Comparison of ENCODE assay signal across 33 mouse cellular contexts in genomic region chr4:129097006-129097405, GRCm38 (mm10). TPM values are rescaled to one million over a fixed set of nuclear protein-coding genes. Genes with fewer than 3 reads are reported as not detected.
A peak's percentile ranks its signal among the peaks of the same experiment; 100 is the strongest.
DNase-seq lines count a peak whose midpoint lies in the region; ATAC-seq and TF ChIP-seq lines count a peak whose summit lies in the region.
"Had no signal": no experiment of that assay in that cellular context is flagged by ENCODE, and none has a peak within 500 bp of the region (broad histone marks: within the 10 kb centered on the region; RNA-seq: fewer than 3 reads in every experiment).

No protein-coding gene starts in this region.

- H3K4me2 ChIP-seq in liver, embryonic 14.5 days (ENCODE audit: low read depth): no peak overlapping the region
- no peak overlapping the region for H3K4me2 ChIP-seq in hindbrain, embryonic 14.5 days (replicated peaks)
- H3K4me2 ChIP-seq in heart, embryonic 11.5 days: no peak overlapping the region
- H3K4me2 ChIP-seq: embryonic facial prominence, embryonic 13.5 days; forebrain, embryonic 13.5 days; hindbrain, embryonic 13.5 days had no signal

- no peaks in the 10 kb centered on the region for H3K36me3 ChIP-seq in liver, embryonic 14.5 days (replicated peaks; ENCODE audit: control insufficient read depth, insufficient read depth, low read depth)
- H3K36me3 ChIP-seq in E14TG2a.4 (ENCODE audit: insufficient read depth, low read length) (no peaks in the 10 kb centered on the region), ES-Bruce4 (ENCODE audit: control insufficient read depth, insufficient read depth, low read length, poor library complexity, severe bottlenecking) (no peaks in the 10 kb centered on the region)
- no peaks in the 10 kb centered on the region for H3K36me3 ChIP-seq in hindbrain, embryonic 14.5 days (replicated peaks; ENCODE audit: control insufficient read depth, insufficient read depth)
- H3K36me3 ChIP-seq in heart, embryonic 11.5 days (ENCODE audit: control insufficient read depth, insufficient read depth, low read length): no peaks in the 10 kb centered on the region
- H3K36me3 ChIP-seq: embryonic facial prominence, embryonic 10.5 days; embryonic facial prominence, embryonic 13.5 days; heart, embryonic 10.5 days; hindbrain, embryonic 10.5 days; hindbrain, embryonic 13.5 days had no signal

- no peaks in the 10 kb centered on the region for H3K4me1 ChIP-seq in liver, embryonic 14.5 days (replicated peaks; ENCODE audit: control insufficient read depth in 2 of 2, insufficient read depth in 2 of 2, low read length in 1 of 2)
- H3K4me1 ChIP-seq in E14TG2a.4 (replicated peaks; ENCODE audit: low read depth, low read length): peaks cover 11% of the 10 kb centered on the region
- no peaks in the 10 kb centered on the region for H3K4me1 ChIP-seq in ES-Bruce4 (ENCODE audit: control insufficient read depth, insufficient read depth, low read length)
- H3K4me1 ChIP-seq in hindbrain, embryonic 14.5 days (replicated peaks; ENCODE audit: control insufficient read depth, insufficient read depth, low read length): no peaks in the 10 kb centered on the region
- no peaks in the 10 kb centered on the region for H3K4me1 ChIP-seq in heart, embryonic 11.5 days (ENCODE audit: control insufficient read depth, insufficient read depth, low read length)
- H3K4me1 ChIP-seq: forebrain, embryonic 13.5 days; heart, embryonic 10.5 days; hindbrain, embryonic 13.5 days had no signal

- H3K27me3 ChIP-seq in liver, embryonic 14.5 days (ENCODE audit: control insufficient read depth, insufficient read depth, low read length): no peaks in the 10 kb centered on the region; the same call in 1 of the 2 replicates
- peaks cover 45% of the 10 kb centered on the region for H3K27me3 ChIP-seq in E14TG2a.4 (ENCODE audit: insufficient read depth, low read length)
- H3K27me3 ChIP-seq in ES-Bruce4 (ENCODE audit: control insufficient read depth, insufficient read depth, low read length, poor library complexity, severe bottlenecking): no peaks in the 10 kb centered on the region
- no peaks in the 10 kb centered on the region for H3K27me3 ChIP-seq in hindbrain, embryonic 14.5 days (ENCODE audit: control insufficient read depth, insufficient read depth, low read length)
- H3K27me3 ChIP-seq in heart, embryonic 11.5 days (ENCODE audit: control insufficient read depth, insufficient read depth, low read length): peaks cover 12% of the 10 kb centered on the region

- 57% methylated on average over 7 of the region's 7 CpGs for WGBS in liver, embryonic 14.5 days (ENCODE audit: insufficient replicate concordance)
- WGBS in hindbrain, embryonic 14.5 days: 79% methylated on average over 7 of the region's 7 CpGs
- WGBS in heart, embryonic 11.5 days (ENCODE audit: insufficient replicate concordance): 63% methylated on average over 7 of the region's 7 CpGs

- H3K9ac ChIP-seq in liver, embryonic 14.5 days (replicated peaks): no peak overlapping the region
- no peak overlapping the region for H3K9ac ChIP-seq in ES-Bruce4 (ENCODE audit: low read depth, poor library complexity, severe bottlenecking)
- no peak overlapping the region for H3K9ac ChIP-seq in hindbrain, embryonic 14.5 days
- no peak overlapping the region for H3K9ac ChIP-seq in heart, embryonic 11.5 days (ENCODE audit: low read depth, low read length)
- H3K9ac ChIP-seq: embryonic facial prominence, embryonic 13.5 days; forebrain, embryonic 13.5 days; hindbrain, embryonic 13.5 days had no signal

- peak; percentile 29 for TF ChIP-seq CTCF in liver, embryonic 14.5 days (IDR thresholded peaks at IDR 0.05; ENCODE audit: low read depth)
- TF ChIP-seq CTCF in E14TG2a.4 (conservative IDR thresholded peaks at IDR 0.05; ENCODE audit: low read length) (peak; percentile 35), ES-Bruce4 (IDR thresholded peaks at IDR 0.05; ENCODE audit: low read depth, low read length) (peak; percentile 13)

- ATAC-seq in liver, embryonic 14.5 days (ENCODE audit: insufficient read depth): no peak
- no peak for ATAC-seq in hindbrain, embryonic 14.5 days (ENCODE audit: low FRiP score)
- ATAC-seq in heart, embryonic 11.5 days (replicated peaks; ENCODE audit: insufficient number of reproducible peaks, low FRiP score, low TSS enrichment): no peak
- ATAC-seq: CD4-positive, CD25-positive, alpha-beta regulatory T cell, adult 4 months; forebrain, embryonic 13.5 days; forebrain, embryonic 16.5 days; hindbrain, postnatal 0 days had no signal

- no peak overlapping the region for H3K4me3 ChIP-seq in liver, embryonic 14.5 days (ENCODE audit: insufficient read depth in 1 of 2, low read depth in 2 of 2, low read length in 2 of 2)
- H3K4me3 ChIP-seq in E14TG2a.4 (replicated peaks; ENCODE audit: low read length) (no peak overlapping the region), ES-Bruce4 (ENCODE audit: low read depth, low read length) (no peak overlapping the region)
- H3K4me3 ChIP-seq in hindbrain, embryonic 14.5 days (replicated peaks; ENCODE audit: low read length): no peak overlapping the region
- no peak overlapping the region for H3K4me3 ChIP-seq in heart, embryonic 11.5 days (ENCODE audit: low read depth, low read length)
- H3K4me3 ChIP-seq: embryonic facial prominence, embryonic 10.5 days; embryonic facial prominence, embryonic 13.5 days; erythroblast, embryonic 14.5 days; forebrain, embryonic 13.5 days; heart, adult 2 months; heart, embryonic 10.5 days; hindbrain, embryonic 10.5 days; hindbrain, embryonic 13.5 days had no signal

- no peaks in the 10 kb centered on the region for H3K9me3 ChIP-seq in liver, embryonic 14.5 days (ENCODE audit: control insufficient read depth, low read length)
- no peaks in the 10 kb centered on the region for H3K9me3 ChIP-seq in E14TG2a.4 (ENCODE audit: low read length)
- no peaks in the 10 kb centered on the region for H3K9me3 ChIP-seq in ES-Bruce4 (replicated peaks; ENCODE audit: control insufficient read depth, insufficient read depth, low read length, poor library complexity, severe bottlenecking)
- H3K9me3 ChIP-seq in hindbrain, embryonic 14.5 days (ENCODE audit: control insufficient read depth, low read length): no peaks in the 10 kb centered on the region
- H3K9me3 ChIP-seq in heart, embryonic 11.5 days (replicated peaks; ENCODE audit: control insufficient read depth, low read length): no peaks in the 10 kb centered on the region; the same call in 1 of the 2 replicates
- H3K9me3 ChIP-seq: embryonic facial prominence, embryonic 10.5 days; embryonic facial prominence, embryonic 13.5 days; forebrain, embryonic 13.5 days; heart, embryonic 10.5 days; hindbrain, embryonic 13.5 days had no signal

- DNase-seq in liver, embryonic 14.5 days (ENCODE audit: low read depth in 3 of 3, low spot score in 3 of 3): no peak
- DNase-seq in liver (no peak), R1 (ENCODE audit: low read depth, low spot score) (peak; percentile 57)
- DNase-seq in hindbrain, embryonic 14.5 days (ENCODE audit: low spot score): no peak
- no peak for DNase-seq in ovary, adult 18-20 months (ENCODE audit: low spot score)
- DNase-seq: adrenal gland, adult 8-10 months; adrenal gland, postnatal 25 days; cerebellum, adult 11-12 months; cerebellum, adult 8-10 months; cerebellum, postnatal 10 days; cerebellum, postnatal 36 days; embryo, embryonic 11 days; gastrocnemius, postnatal 10 days; gastrocnemius, postnatal 36 days; heart, adult 2 months; heart, postnatal 36 days had no signal

- no peak overlapping the region for H3K27ac ChIP-seq in liver, embryonic 14.5 days
- no peak overlapping the region for H3K27ac ChIP-seq in ES-Bruce4 (ENCODE audit: insufficient read depth, low read length)
- H3K27ac ChIP-seq in hindbrain, embryonic 14.5 days: no peak overlapping the region
- H3K27ac ChIP-seq in heart, embryonic 11.5 days (ENCODE audit: low read depth, low read length): no peak overlapping the region
- H3K27ac ChIP-seq: embryonic facial prominence, embryonic 10.5 days; embryonic facial prominence, embryonic 13.5 days; forebrain, embryonic 13.5 days; heart, adult 2 months; heart, embryonic 10.5 days; hindbrain, embryonic 10.5 days; hindbrain, embryonic 13.5 days; hindbrain, postnatal 0 days had no signal

- TF ChIP-seq POLR2A in ES-Bruce4 (IDR thresholded peaks at IDR 0.05; ENCODE audit: insufficient read depth, low read length): no peak

- no peak for TF ChIP-seq EP300 in liver, embryonic 14.5 days (IDR thresholded peaks at IDR 0.05; ENCODE audit: low read depth)
- TF ChIP-seq EP300 in ES-Bruce4 (IDR thresholded peaks at IDR 0.05; ENCODE audit: insufficient read depth, low read depth, low read length): no peak

RNA-seq across cellular contexts. Expression of gene Tmem54, which starts 8.3 kb away (rescaled TPM):
- polyA plus RNA-seq in liver, embryonic 14.5 days (2012; rRNA removed): 1.2 and 1.4 TPM in 2 replicates
- 1.1 and 1.3 TPM in 2 replicates for polyA plus RNA-seq in liver, embryonic 14.5 days (2014; fragmentation: Nextera tagmentation; extraction: Ambion mirVana)
- polyA plus RNA-seq in ES-Bruce4 (2011; ENCODE audit: insufficient read depth, insufficient read length, low read depth, missing spikeins): 6.9 and 8.9 TPM in 2 replicates
- polyA plus RNA-seq in hindbrain, embryonic 14.5 days (2014; fragmentation: Nextera tagmentation; extraction: Ambion mirVana): 0.33 TPM in 1 of 2 replicates, not detected in the other
- polyA plus RNA-seq in heart, embryonic 11.5 days (2014; fragmentation: Nextera tagmentation; extraction: Ambion mirVana): 0.30 and 0.66 TPM in 2 replicates
- polyA plus RNA-seq: CD4-positive, CD25-positive, alpha-beta regulatory T cell, adult 4 months; cortical plate, adult 2 months; erythroblast, embryonic 14.5 days; forebrain, embryonic 13.5 days; forebrain, embryonic 16.5 days; heart, embryonic 14.5 days; heart, postnatal 0 days; hindbrain, embryonic 13.5 days had no signal

RNA-seq across cellular contexts. Expression of gene Hpca, which starts 24.8 kb away (rescaled TPM):
- 2.0 and 2.1 TPM in 2 replicates for polyA plus RNA-seq in liver, embryonic 14.5 days (2012; rRNA removed)
- polyA plus RNA-seq in liver, embryonic 14.5 days (2014; fragmentation: Nextera tagmentation; extraction: Ambion mirVana): 0.23 and 0.28 TPM in 2 replicates
- 0.88 and 1.5 TPM in 2 replicates for polyA plus RNA-seq in ES-Bruce4 (2011; ENCODE audit: insufficient read depth, insufficient read length, low read depth, missing spikeins)
- 56.2 and 68.7 TPM in 2 replicates for polyA plus RNA-seq in hindbrain, embryonic 14.5 days (2014; fragmentation: Nextera tagmentation; extraction: Ambion mirVana)
- polyA plus RNA-seq in heart, embryonic 11.5 days (2014; fragmentation: Nextera tagmentation; extraction: Ambion mirVana): 1.7 and 2.3 TPM in 2 replicates
- polyA plus RNA-seq: C2C12; CD4-positive, CD25-positive, alpha-beta regulatory T cell, adult 4 months; erythroblast, embryonic 14.5 days had no signal

RNA-seq across cellular contexts. Expression of gene Rnf19b, which starts 38.9 kb away (rescaled TPM):
- 9.5 and 11.2 TPM in 2 replicates for polyA plus RNA-seq in liver, embryonic 14.5 days (2012; rRNA removed)
- 4.0 and 4.3 TPM in 2 replicates for polyA plus RNA-seq in liver, embryonic 14.5 days (2014; fragmentation: Nextera tagmentation; extraction: Ambion mirVana)
- polyA plus RNA-seq in ES-Bruce4 (2011; ENCODE audit: insufficient read depth, insufficient read length, low read depth, missing spikeins): 38.8 and 43.4 TPM in 2 replicates
- 35.5 and 41.1 TPM in 2 replicates for polyA plus RNA-seq in hindbrain, embryonic 14.5 days (2014; fragmentation: Nextera tagmentation; extraction: Ambion mirVana)
- 5.8 and 7.1 TPM in 2 replicates for polyA plus RNA-seq in heart, embryonic 11.5 days (2014; fragmentation: Nextera tagmentation; extraction: Ambion mirVana)

RNA-seq across cellular contexts. Expression of gene Fndc5, which starts 39.8 kb away (rescaled TPM):
- polyA plus RNA-seq in liver, embryonic 14.5 days (2012; rRNA removed): 0.36 and 0.56 TPM in 2 replicates
- polyA plus RNA-seq in liver, embryonic 14.5 days (2014; fragmentation: Nextera tagmentation; extraction: Ambion mirVana): 0.30 and 0.99 TPM in 2 replicates
- 2.7 and 3.3 TPM in 2 replicates for polyA plus RNA-seq in ES-Bruce4 (2011; ENCODE audit: insufficient read depth, insufficient read length, low read depth, missing spikeins)
- polyA plus RNA-seq in hindbrain, embryonic 14.5 days (2014; fragmentation: Nextera tagmentation; extraction: Ambion mirVana): 14.5 and 15.4 TPM in 2 replicates
- polyA plus RNA-seq in heart, embryonic 11.5 days (2014; fragmentation: Nextera tagmentation; extraction: Ambion mirVana): 5.3 and 5.4 TPM in 2 replicates

Comparison
In these comparisons a context has a peak if more than half of its experiments do, and no peak if none do; other contexts are left out.
1. RNA of gene Hpca, which starts 24.8 kb away (polyA plus RNA-seq): 56.2 to 68.7 TPM in hindbrain, embryonic 14.5 days; 1.7 to 2.3 TPM in heart, embryonic 11.5 days, 0.23 to 2.1 TPM in liver, embryonic 14.5 days and 0.88 to 1.5 TPM in ES-Bruce4; every median in the first group is over 10 times any median in the second.
2. Peak in every context shown above with its lines, with median percentiles within 50 percentile points of each other: CTCF ChIP-seq.